Mouse (Mus musculus) ES-E14 (cell line): Measurements from ENCODE around the gene Dcbld2. TPM values are rescaled to one million over a fixed set of nuclear protein-coding genes. Genes with fewer than 3 reads are reported as not detected.

Experiments
- DNase-seq: peaks from one replicate; pipeline ENCODE4 v3.0.0-alpha.2; 2013; ENCODE audit warnings: low read depth, low spot score
- H3K27ac ChIP-seq: 2 replicates; pipeline ENCODE4 v1.5.1; 2012; ENCODE audit warnings: low read depth, mild to moderate bottlenecking, low read length, moderate library complexity, mixed read lengths; ENCODE audit not compliant: poor library complexity, insufficient read depth, severe bottlenecking
- H3K36me3 ChIP-seq: 2 replicates; pipeline ENCODE4 v1.6.1; 2012; ENCODE audit warnings: mild to moderate bottlenecking, low read length, moderate library complexity, mixed read lengths; ENCODE audit not compliant: control insufficient read depth, poor library complexity, insufficient read depth, severe bottlenecking
- H3K4me1 ChIP-seq, 2 experiments: fragments of 150-350 bp in 1 of 2; sonication (generic) in 1 of 2; 2 replicates each; pipeline ENCODE4 v1.6.1; 2012; ENCODE audit warnings: low read length in 2 of 2, mild to moderate bottlenecking in 1 of 2, mixed read lengths in 1 of 2; ENCODE audit not compliant: control insufficient read depth in 2 of 2, insufficient read depth in 2 of 2, poor library complexity in 1 of 2
- H3K4me3 ChIP-seq, 2 experiments: fragments of 150-350 bp in 1 of 2; sonication (generic) in 1 of 2; 2 replicates each; pipeline ENCODE4 v1.5.1; 2012; ENCODE audit warnings: low read length in 2 of 2, low read depth in 1 of 2, mild to moderate bottlenecking in 1 of 2, mixed read lengths in 1 of 2; ENCODE audit not compliant: insufficient read depth in 1 of 2, poor library complexity in 1 of 2, severe bottlenecking in 1 of 2
- H3K9ac ChIP-seq: 2 replicates; pipeline ENCODE4 v1.6.1; 2012; ENCODE audit warnings: low read depth, mild to moderate bottlenecking, low read length, mixed read lengths; ENCODE audit not compliant: poor library complexity, insufficient read depth, severe bottlenecking
- H3K9me3 ChIP-seq: fragments of 150-350 bp; sonication (generic); 2 replicates; pipeline ENCODE4 v1.6.1; 2012; ENCODE audit warnings: low read depth, mild to moderate bottlenecking, low read length; ENCODE audit not compliant: control insufficient read depth, insufficient read depth
- CHD2 ChIP-seq: IDR thresholded peaks from 2 replicates; pipeline ENCODE4 v1.6.1; 2014; ENCODE audit warnings: mild to moderate bottlenecking, low read depth, low read length, inconsistent platforms
- HCFC1 ChIP-seq: IDR thresholded peaks from 2 replicates; pipeline ENCODE4 v1.6.1; 2012; ENCODE audit warnings: low read length, inconsistent platforms, borderline replicate concordance; ENCODE audit not compliant: insufficient read depth
- MAFK ChIP-seq: IDR thresholded peaks from 2 replicates; pipeline ENCODE4 v1.6.1; 2014; ENCODE audit warnings: mild to moderate bottlenecking, low read depth, low read length, inconsistent platforms; ENCODE audit not compliant: insufficient read depth
- ZC3H11A ChIP-seq: IDR thresholded peaks from 2 replicates; pipeline ENCODE4 v1.6.1; 2012; ENCODE audit warnings: low read depth, mild to moderate bottlenecking, inconsistent platforms, low read length, borderline replicate concordance
- ZNF384 ChIP-seq: IDR thresholded peaks from 2 replicates; pipeline ENCODE4 v1.6.1; 2012; ENCODE audit warnings: low read depth, low read length, inconsistent platforms
- in situ Hi-C, 2 experiments: fragments of 600-800 bp; cut with MboI; formaldehyde crosslinking; loops; one replicate each; pipeline ENCODE4 v1.15.1; 2025; ENCODE audit warnings: low sequenced_read_pairs in 2 of 2, inconsistent platforms in 1 of 2; ENCODE audit not compliant: unreplicated experiment in 2 of 2
- total RNA-seq: library from RNA; depleted of rRNA; stranded (reverse); fragments of 300-350 nt; gene quantifications from 2 replicates; pipeline ENCODE4 v1.2.3, GENCODE M21; 2012

Dcbld2 gene
- total RNA-seq, 1 experiment, result 45.7 TPM

- TF ChIP-seq ZNF384, result no peak
- TF ChIP-seq MAFK, result no peak
- TF ChIP-seq ZC3H11A, result no peak
- TF ChIP-seq CHD2, result no peak
- peaks cover 24% of the 10 kb centered on the region for H3K36me3 ChIP-seq
- no peaks in the 10 kb centered on the region for H3K4me1 ChIP-seq
- H3K9me3 ChIP-seq, result no peaks in the 10 kb centered on the region
- no peak for DNase-seq
- H3K9ac ChIP-seq, result no peak overlapping the region
- H3K27ac ChIP-seq, result no peak overlapping the region
- H3K4me3 ChIP-seq, result no peak overlapping the region
- in situ Hi-C loops, result loop anchor here in 1 of 2 experiments (5.0 kb wide), 1 partner anchor 160 kb away; no protein-coding TSS in a partner anchor
These were observed 54.3 kb downstream of the Dcbld2 start for GRCm38 (mm10) chr16:58462519-58462918.

- Histone ChIP-seq H3K36me3 (peaks cover 18% of the 10 kb centered on the region), H3K9me3 (no peaks in the 10 kb centered on the region), H3K4me1 (no peaks in the 10 kb centered on the region), H3K27ac (no peak overlapping the region), H3K9ac (no peak overlapping the region), H3K4me3 (no peak overlapping the region)
- TF ChIP-seq HCFC1, result no peak
- TF ChIP-seq ZC3H11A, result no peak
- no peak for TF ChIP-seq ZNF384
- no peak for TF ChIP-seq MAFK
- no peak for TF ChIP-seq CHD2
- in situ Hi-C loops, result loop anchor here in 1 of 2 experiments (5.0 kb wide), 1 partner anchor 158 kb away; no protein-coding TSS in a partner anchor
- DNase-seq, result no peak
These were observed 55.8 kb downstream of the Dcbld2 start for GRCm38 (mm10) chr16:58464051-58464450.

GRCm38 (mm10) chr16:58465412-58465811 is 57.2 kb downstream of the Dcbld2 start:
- Histone ChIP-seq H3K9ac (no peak overlapping the region), H3K4me1 (no peaks in the 10 kb centered on the region), H3K27ac (no peak overlapping the region), H3K4me3 (no peak overlapping the region), H3K9me3 (no peaks in the 10 kb centered on the region), H3K36me3 (peaks cover 18% of the 10 kb centered on the region)
- TF ChIP-seq ZC3H11A (no peak), CHD2 (no peak), MAFK (no peak), ZNF384 (no peak), HCFC1 (no peak)
- no peak for DNase-seq
- in situ Hi-C loops, result no loop called here

DNA sequence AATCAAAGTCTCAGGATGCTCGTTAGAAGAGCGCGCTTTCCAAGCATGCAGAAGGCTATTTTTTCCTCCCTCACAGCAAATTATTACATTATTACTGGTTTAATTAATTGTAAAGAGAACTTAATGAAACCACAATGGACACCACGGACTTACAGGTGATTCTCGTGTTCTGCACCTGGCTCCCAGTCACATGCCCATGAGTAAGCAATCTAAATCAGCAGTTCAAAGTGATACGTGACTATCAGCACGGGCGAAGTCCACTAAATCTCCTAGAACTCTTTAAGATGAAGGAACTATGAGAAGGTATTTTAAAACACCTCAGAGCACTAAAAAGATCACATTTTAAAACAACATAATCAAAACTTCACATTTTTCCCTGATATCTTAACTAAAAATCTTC is 61.8 kb downstream of the Dcbld2 start:
- Histone ChIP-seq H3K4me3 (no peak overlapping the region), H3K9me3 (no peaks in the 10 kb centered on the region), H3K4me1 (no peaks in the 10 kb centered on the region), H3K27ac (no peak overlapping the region), H3K9ac (no peak overlapping the region), H3K36me3 (peaks cover 6% of the 10 kb centered on the region; the same call in 1 of the 2 replicates)
- in situ Hi-C loops, result no loop called here
- no peak for DNase-seq
- TF ChIP-seq MAFK, result 0 out of 2 replicates have a peak, but pooled peaks have one; percentile 6
- no peak for TF ChIP-seq ZNF384
- TF ChIP-seq CHD2, result no peak
- no peak for TF ChIP-seq ZC3H11A
- no peak for TF ChIP-seq HCFC1

DNA sequence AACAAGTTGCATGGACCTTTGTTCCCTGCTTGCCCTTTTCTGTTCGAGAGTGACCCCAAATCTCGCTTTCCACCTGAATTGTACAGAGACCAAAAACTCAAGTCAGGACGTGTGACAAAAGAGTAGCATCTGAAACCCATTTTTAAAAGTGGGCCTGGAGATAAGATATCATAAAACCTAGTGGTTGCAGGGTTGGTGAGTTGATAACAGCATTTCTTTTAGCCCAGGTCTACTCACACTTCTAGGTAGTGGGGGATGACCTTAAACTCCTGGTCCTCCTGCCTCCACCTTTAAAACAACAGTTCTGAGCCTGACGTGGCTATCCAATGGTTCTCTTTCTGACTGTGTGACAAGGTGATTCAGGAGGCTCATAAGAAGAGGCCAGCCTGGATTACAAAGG is 62.6 kb downstream of the Dcbld2 start:
- Histone ChIP-seq H3K27ac (no peak overlapping the region), H3K36me3 (peaks cover 2% of the 10 kb centered on the region; the same call in 1 of the 2 replicates), H3K4me1 (no peaks in the 10 kb centered on the region), H3K9ac (no peak overlapping the region), H3K4me3 (no peak overlapping the region), H3K9me3 (no peaks in the 10 kb centered on the region)
- DNase-seq, result no peak
- no peak for TF ChIP-seq HCFC1
- no peak for TF ChIP-seq ZNF384
- no peak for TF ChIP-seq MAFK
- TF ChIP-seq CHD2, result no peak
- no peak for TF ChIP-seq ZC3H11A
- in situ Hi-C loops, result no loop called here
